Mouse (Mus musculus): Measurements from ENCODE around the gene Sytl5. TPM values are rescaled to one million over a fixed set of nuclear protein-coding genes. Genes with fewer than 3 reads are reported as not detected.

The Sytl5 gene
- total and polyA plus RNA-seq, 2 experiments from 2014 or later, result not detected

DNA sequence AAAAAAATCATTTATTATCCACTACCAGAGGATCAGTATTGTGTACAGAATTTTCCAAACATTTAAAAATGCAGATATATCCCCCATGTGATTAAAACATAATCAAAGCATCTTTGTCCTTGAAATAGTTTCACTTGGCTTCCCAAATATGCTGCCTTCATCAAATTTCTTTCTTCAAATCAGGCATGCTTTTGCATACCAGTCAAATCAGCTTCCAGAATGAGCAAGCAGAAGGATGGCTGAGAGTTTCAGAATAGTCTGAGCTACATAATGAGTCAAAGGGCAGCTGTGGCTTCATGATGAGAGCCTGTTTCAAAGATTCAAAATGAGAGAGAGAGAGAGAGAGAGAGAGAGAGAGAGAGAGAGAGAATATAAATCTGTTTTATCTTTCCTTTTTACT lies 48.4 kb downstream of the Sytl5 start:
- H3K27me3 ChIP-seq (ENCODE audit: control insufficient read depth, insufficient read depth, low read length), result no peaks in the 10 kb centered on the region
- TF ChIP-seq CTCF (IDR thresholded peaks at IDR 0.05; ENCODE audit: low read depth) (no peak), EP300 (IDR thresholded peaks at IDR 0.05; ENCODE audit: low read depth) (no peak)
- H3K9ac ChIP-seq (replicated peaks; ENCODE audit: low read depth, low read length), result no peak overlapping the region
- no peaks in the 10 kb centered on the region for H3K4me1 ChIP-seq (ENCODE audit: control insufficient read depth, insufficient read depth)
- H3K4me2 ChIP-seq (ENCODE audit: low read depth, low read length), result no peak overlapping the region
- no peak overlapping the region for H3K4me3 ChIP-seq (ENCODE audit: low read depth, low read length)
- DNase-seq (ENCODE audit: low spot score) (no peak), ATAC-seq (ENCODE audit: insufficient read depth, low read depth) (no peak)
- no peaks in the 10 kb centered on the region for H3K9me3 ChIP-seq (replicated peaks; ENCODE audit: control insufficient read depth, low read length)
- H3K36me3 ChIP-seq (replicated peaks; ENCODE audit: control insufficient read depth, insufficient read depth, low read length), result no peaks in the 10 kb centered on the region
- H3K27ac ChIP-seq (ENCODE audit: low read depth), result no peak overlapping the region

GRCm38 (mm10) chrX:9984094-9984669 lies 98.8 kb downstream of the Sytl5 start:
- Histone ChIP-seq H3K27ac (ENCODE audit: low read depth) (no peak overlapping the region), H3K9ac (replicated peaks; ENCODE audit: low read depth, low read length) (no peak overlapping the region), H3K9me3 (replicated peaks; ENCODE audit: control insufficient read depth, low read length) (no peaks in the 10 kb centered on the region), H3K36me3 (replicated peaks; ENCODE audit: control insufficient read depth, insufficient read depth, low read length) (no peaks in the 10 kb centered on the region), H3K27me3 (ENCODE audit: control insufficient read depth, insufficient read depth, low read length) (no peaks in the 10 kb centered on the region), H3K4me1 (ENCODE audit: control insufficient read depth, insufficient read depth) (no peaks in the 10 kb centered on the region), H3K4me2 (ENCODE audit: low read depth, low read length) (no peak overlapping the region), H3K4me3 (ENCODE audit: low read depth, low read length) (no peak overlapping the region)
- TF ChIP-seq EP300 (IDR thresholded peaks at IDR 0.05; ENCODE audit: low read depth) (no peak), CTCF (IDR thresholded peaks at IDR 0.05; ENCODE audit: low read depth) (no peak)
- no peak for DNase-seq (ENCODE audit: low spot score)
- ATAC-seq (ENCODE audit: insufficient read depth, low read depth), result no peak

DNA sequence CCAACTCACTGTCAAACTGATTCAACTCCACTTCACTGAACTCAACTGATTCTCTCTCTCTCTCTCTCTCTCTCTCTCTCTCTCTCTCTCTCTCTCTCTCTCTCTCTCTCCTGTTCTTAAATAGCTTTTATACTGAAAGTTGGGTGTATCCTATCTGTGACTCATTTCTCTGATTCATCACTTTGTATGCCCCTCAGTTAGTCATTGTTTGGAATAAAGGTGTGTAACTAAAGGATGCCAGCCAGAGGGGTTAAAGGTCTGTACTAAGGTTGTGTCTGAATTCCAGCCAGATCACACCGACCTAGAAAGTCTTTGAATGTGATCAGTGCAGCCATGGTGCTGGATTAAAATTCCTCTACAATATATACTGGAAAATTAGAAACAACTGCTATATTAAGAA lies 115.3 kb downstream of the Sytl5 start:
- Histone ChIP-seq H3K4me1 (ENCODE audit: control insufficient read depth, insufficient read depth) (no peaks in the 10 kb centered on the region), H3K4me3 (ENCODE audit: low read depth, low read length) (no peak overlapping the region), H3K36me3 (replicated peaks; ENCODE audit: control insufficient read depth, insufficient read depth, low read length) (no peaks in the 10 kb centered on the region), H3K9me3 (replicated peaks; ENCODE audit: control insufficient read depth, low read length) (no peaks in the 10 kb centered on the region), H3K4me2 (ENCODE audit: low read depth, low read length) (no peak overlapping the region), H3K27me3 (ENCODE audit: control insufficient read depth, insufficient read depth, low read length) (no peaks in the 10 kb centered on the region), H3K27ac (ENCODE audit: low read depth) (no peak overlapping the region), H3K9ac (replicated peaks; ENCODE audit: low read depth, low read length) (no peak overlapping the region)
- ATAC-seq (ENCODE audit: insufficient read depth, low read depth), result no peak
- WGBS, result 55% methylated on average over 1 of the region's 1 CpGs
- TF ChIP-seq CTCF (IDR thresholded peaks at IDR 0.05; ENCODE audit: low read depth) (no peak), EP300 (IDR thresholded peaks at IDR 0.05; ENCODE audit: low read depth) (no peak)
- no peak for DNase-seq (ENCODE audit: low spot score)

DNA sequence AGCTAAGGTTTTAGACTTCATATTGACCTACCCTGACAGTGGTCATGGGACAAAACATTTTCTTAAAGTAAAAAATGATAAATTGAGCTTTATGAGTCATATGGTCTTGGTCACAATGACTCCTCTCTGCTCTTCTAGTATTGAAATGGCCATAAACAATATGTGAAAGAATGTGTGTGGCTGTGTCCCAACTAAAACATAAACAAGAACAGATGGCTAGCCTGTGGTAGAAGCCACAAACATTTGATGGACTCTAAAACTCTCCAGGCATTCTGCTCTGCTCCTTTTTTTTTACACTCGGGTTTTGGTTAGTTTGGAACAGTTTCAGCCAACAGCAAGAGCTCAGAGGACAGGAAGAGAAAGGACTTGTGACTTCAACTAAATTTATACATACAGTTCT lies 120.5 kb downstream of the Sytl5 start:
- Histone ChIP-seq H3K9ac (replicated peaks; ENCODE audit: low read depth, low read length) (no peak overlapping the region), H3K4me1 (ENCODE audit: control insufficient read depth, insufficient read depth) (no peaks in the 10 kb centered on the region), H3K4me3 (ENCODE audit: low read depth, low read length) (no peak overlapping the region), H3K4me2 (ENCODE audit: low read depth, low read length) (no peak overlapping the region), H3K27me3 (ENCODE audit: control insufficient read depth, insufficient read depth, low read length) (no peaks in the 10 kb centered on the region), H3K27ac (ENCODE audit: low read depth) (no peak overlapping the region), H3K36me3 (replicated peaks; ENCODE audit: control insufficient read depth, insufficient read depth, low read length) (no peaks in the 10 kb centered on the region), H3K9me3 (replicated peaks; ENCODE audit: control insufficient read depth, low read length) (no peaks in the 10 kb centered on the region)
- no peak for TF ChIP-seq EP300 (IDR thresholded peaks at IDR 0.05; ENCODE audit: low read depth)
- 31% methylated on average over 1 of the region's 1 CpGs for WGBS
- no peak for ATAC-seq (ENCODE audit: insufficient read depth, low read depth)
- DNase-seq (ENCODE audit: low spot score), result no peak

GRCm38 (mm10) chrX:10007675-10008270 lies 122.4 kb downstream of the Sytl5 start:
- Histone ChIP-seq H3K4me1 (ENCODE audit: control insufficient read depth, insufficient read depth) (no peaks in the 10 kb centered on the region), H3K9ac (replicated peaks; ENCODE audit: low read depth, low read length) (no peak overlapping the region), H3K4me3 (ENCODE audit: low read depth, low read length) (no peak overlapping the region), H3K36me3 (replicated peaks; ENCODE audit: control insufficient read depth, insufficient read depth, low read length) (no peaks in the 10 kb centered on the region), H3K27me3 (ENCODE audit: control insufficient read depth, insufficient read depth, low read length) (no peaks in the 10 kb centered on the region), H3K27ac (ENCODE audit: low read depth) (no peak overlapping the region), H3K4me2 (ENCODE audit: low read depth, low read length) (no peak overlapping the region), H3K9me3 (replicated peaks; ENCODE audit: control insufficient read depth, low read length) (no peaks in the 10 kb centered on the region)
- 90% methylated on average over 1 of the region's 1 CpGs for WGBS
- TF ChIP-seq CTCF (IDR thresholded peaks at IDR 0.05; ENCODE audit: low read depth) (no peak), EP300 (IDR thresholded peaks at IDR 0.05; ENCODE audit: low read depth) (no peak)
- DNase-seq (ENCODE audit: low spot score), result no peak
- no peak for ATAC-seq (ENCODE audit: insufficient read depth, low read depth)

DNA sequence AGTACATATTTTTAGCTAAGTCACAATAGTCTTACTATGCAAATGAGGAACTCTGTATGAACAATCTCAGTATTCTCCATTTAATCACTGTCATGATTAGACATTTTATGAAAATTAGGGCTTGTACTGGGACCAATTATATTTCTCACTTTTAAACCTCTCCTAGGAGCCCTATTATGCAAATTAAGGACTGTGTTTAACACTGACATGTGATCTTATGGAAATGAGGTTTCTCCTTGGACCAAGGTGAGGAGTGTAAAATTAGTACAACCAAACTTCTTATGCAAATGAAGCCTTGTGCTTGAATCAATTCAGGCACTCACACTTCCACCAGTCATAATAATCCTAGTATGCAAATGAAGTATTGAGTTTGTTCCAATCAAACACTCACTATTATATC lies 124.8 kb downstream of the Sytl5 start:
- no peaks in the 10 kb centered on the region for H3K9me3 ChIP-seq (replicated peaks; ENCODE audit: control insufficient read depth, low read length)
- no peaks in the 10 kb centered on the region for H3K4me1 ChIP-seq (ENCODE audit: control insufficient read depth, insufficient read depth)
- H3K4me3 ChIP-seq (ENCODE audit: low read depth, low read length), result no peak overlapping the region
- no peak overlapping the region for H3K4me2 ChIP-seq (ENCODE audit: low read depth, low read length)
- H3K36me3 ChIP-seq (replicated peaks; ENCODE audit: control insufficient read depth, insufficient read depth, low read length), result no peaks in the 10 kb centered on the region
- no peak overlapping the region for H3K27ac ChIP-seq (ENCODE audit: low read depth)
- no peak for DNase-seq (ENCODE audit: low spot score)
- TF ChIP-seq EP300 (IDR thresholded peaks at IDR 0.05; ENCODE audit: low read depth) (no peak), CTCF (IDR thresholded peaks at IDR 0.05; ENCODE audit: low read depth) (no peak)
- no peak overlapping the region for H3K9ac ChIP-seq (replicated peaks; ENCODE audit: low read depth, low read length)
- no peaks in the 10 kb centered on the region for H3K27me3 ChIP-seq (ENCODE audit: control insufficient read depth, insufficient read depth, low read length)
- ATAC-seq (ENCODE audit: insufficient read depth, low read depth), result no peak
